Mouse (Mus musculus) liver, postnatal 0 days (tissue): ENCODE measurements at regions not wholly inside any gene's neighbourhood (a gene's known extent, or its start where the extent isn't known, plus 50 kb on each side); places are given as distances from the start of the nearest gene placed in this dataset.

ENCODE experiments used
- CTCF ChIP-seq: sonication (generic); IDR thresholded peaks from 2 replicates; pipeline ENCODE4 v1.5.1; 2016; ENCODE audit warnings: antibody characterized with exemption, low read depth
- EP300 ChIP-seq: IDR thresholded peaks from 2 replicates; pipeline ENCODE4 v1.6.1; 2016; ENCODE audit warnings: antibody characterized with exemption, low read depth, mild to moderate bottlenecking

- TF ChIP-seq CTCF (no peak), EP300 (no peak)
Measured at GRCm38 (mm10) chr3:80187406-80187805, 303.1 kb downstream of the Fam198b start.
